Mouse (Mus musculus): ENCODE results near the gene Secisbp2. TPM values are rescaled to one million over a fixed set of nuclear protein-coding genes. Genes with fewer than 3 reads are reported as not detected.
A peak's percentile ranks its signal among the peaks of the same experiment; 100 is the strongest.

Gene Secisbp2
- 25.4 and 27.8 TPM in 2 replicates for polyA plus RNA-seq (2016; fragmentation: Nextera tagmentation; extraction: Ambion mirVana)

- Histone ChIP-seq H3K4me1 (peaks cover 24% of the 10 kb centered on the region), H3K9me3 (replicated peaks) (no peaks in the 10 kb centered on the region), H3K36me3 (peaks cover 60% of the 10 kb centered on the region), H3K4me3 (peak within 1 kb of the TSS; percentile 81), H3K27me3 (ENCODE audit: low read depth, poor library complexity, severe bottlenecking) (no peaks in the 10 kb centered on the region), H3K27ac (peak within 1 kb of the TSS; percentile 94)
- under 1% methylated on average over 69 of the region's 69 CpGs for WGBS
- peak; percentile 94 for DNase-seq (ENCODE audit: low spot score)
These were observed at the start of gene Secisbp2 for GRCm38 (mm10) chr13:51651408-51652064. Secisbp2 (plus strand) TSS chr13:51651697.

GRCm38 (mm10) chr13:51602764-51603163 is 48.7 kb upstream of the Secisbp2 start:
- peaks cover 14% of the 10 kb centered on the region for H3K4me1 ChIP-seq
- no peak for DNase-seq (ENCODE audit: low spot score)
- no peaks in the 10 kb centered on the region for H3K27me3 ChIP-seq (ENCODE audit: low read depth, poor library complexity, severe bottlenecking)
- H3K9me3 ChIP-seq (replicated peaks) = no peaks in the 10 kb centered on the region
- H3K36me3 ChIP-seq = no peaks in the 10 kb centered on the region
- 86% methylated on average over 8 of the region's 8 CpGs for WGBS
- no peak overlapping the region for H3K4me3 ChIP-seq
- H3K27ac ChIP-seq = no peak overlapping the region

- no peaks in the 10 kb centered on the region for H3K27me3 ChIP-seq (ENCODE audit: low read depth, poor library complexity, severe bottlenecking)
- peak overlapping the region; percentile 56 for H3K27ac ChIP-seq
- no peaks in the 10 kb centered on the region for H3K9me3 ChIP-seq (replicated peaks)
- DNase-seq (ENCODE audit: low spot score) = peak; percentile 65
- H3K36me3 ChIP-seq = no peaks in the 10 kb centered on the region
- H3K4me1 ChIP-seq = peaks cover 14% of the 10 kb centered on the region
- WGBS = 51% methylated on average over 16 of the region's 16 CpGs
- H3K4me3 ChIP-seq = no peak overlapping the region
These were observed 48.1 kb upstream of the Secisbp2 start for GRCm38 (mm10) chr13:51603221-51603893.

GRCm38 (mm10) chr13:51603894-51604244 is 47.6 kb upstream of the Secisbp2 start:
- H3K4me3 ChIP-seq = no peak overlapping the region
- no peaks in the 10 kb centered on the region for H3K9me3 ChIP-seq (replicated peaks)
- peaks cover 14% of the 10 kb centered on the region for H3K4me1 ChIP-seq
- H3K27ac ChIP-seq = peak overlapping the region; percentile 56; the same call in 1 of the 2 replicates
- peak; percentile 37 for DNase-seq (ENCODE audit: low spot score)
- WGBS = 47% methylated on average over 4 of the region's 4 CpGs
- H3K36me3 ChIP-seq = no peaks in the 10 kb centered on the region
- no peaks in the 10 kb centered on the region for H3K27me3 ChIP-seq (ENCODE audit: low read depth, poor library complexity, severe bottlenecking)

DNA sequence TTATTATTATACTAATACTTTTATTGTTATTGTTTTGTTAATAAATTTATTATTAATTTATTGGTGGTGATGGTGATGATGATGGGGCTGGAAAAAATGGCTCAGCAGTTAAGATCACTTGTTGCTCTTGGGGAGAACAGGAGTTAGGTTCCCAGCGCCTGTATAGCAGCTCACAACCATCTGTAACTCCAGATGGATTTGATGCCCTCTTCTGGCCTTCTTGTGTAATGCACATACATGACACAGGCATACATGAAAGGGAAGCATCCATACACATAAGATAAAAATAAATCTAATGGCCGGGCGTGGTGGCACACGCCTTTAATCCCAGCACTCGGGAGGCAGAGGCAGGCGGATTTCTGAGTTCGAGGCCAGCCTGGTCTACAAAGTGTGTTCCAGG is 42.3 kb upstream of the Secisbp2 start:
- Histone ChIP-seq H3K9me3 (replicated peaks) (no peaks in the 10 kb centered on the region), H3K36me3 (no peaks in the 10 kb centered on the region), H3K4me3 (no peak overlapping the region), H3K27ac (no peak overlapping the region), H3K4me1 (peaks cover 12% of the 10 kb centered on the region), H3K27me3 (ENCODE audit: low read depth, poor library complexity, severe bottlenecking) (no peaks in the 10 kb centered on the region)
- no peak for DNase-seq (ENCODE audit: low spot score)
- WGBS = 92% methylated on average over 7 of the region's 7 CpGs

DNA sequence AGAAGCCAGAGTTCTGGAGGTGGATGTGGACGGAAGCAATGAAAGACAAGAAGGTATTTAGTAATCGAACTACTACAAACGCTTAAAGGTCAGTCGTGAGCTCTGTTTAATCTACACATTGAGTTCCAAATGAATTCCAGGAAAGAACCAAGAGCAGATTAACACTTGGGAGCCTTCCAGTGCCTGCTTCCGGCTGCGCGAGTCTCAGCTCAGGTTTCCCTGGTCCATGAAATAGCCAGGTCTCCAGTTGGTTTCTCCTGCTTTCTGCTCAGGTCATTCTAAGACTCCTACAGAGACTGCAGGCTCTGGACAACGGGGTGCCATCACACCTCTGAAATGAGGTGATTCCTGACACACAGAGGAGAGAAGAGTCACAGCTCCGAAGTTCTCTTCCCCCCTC is 40.4 kb upstream of the Secisbp2 start:
- H3K4me1 ChIP-seq = peaks cover 19% of the 10 kb centered on the region
- no peaks in the 10 kb centered on the region for H3K27me3 ChIP-seq (ENCODE audit: low read depth, poor library complexity, severe bottlenecking)
- peak overlapping the region; percentile 71 for H3K27ac ChIP-seq
- DNase-seq (ENCODE audit: low spot score) = peak; percentile 34
- H3K36me3 ChIP-seq = no peaks in the 10 kb centered on the region
- WGBS = 21% methylated on average over 9 of the region's 9 CpGs
- 0 out of 2 replicates have a peak overlapping the region, but pooled peaks have one; percentile 31 for H3K4me3 ChIP-seq
- no peaks in the 10 kb centered on the region for H3K9me3 ChIP-seq (replicated peaks)

- H3K27me3 ChIP-seq (ENCODE audit: low read depth, poor library complexity, severe bottlenecking) = no peaks in the 10 kb centered on the region
- H3K36me3 ChIP-seq = no peaks in the 10 kb centered on the region
- 64% methylated on average over 5 of the region's 5 CpGs for WGBS
- H3K4me3 ChIP-seq = 0 out of 2 replicates have a peak overlapping the region, but pooled peaks have one; percentile 31
- H3K4me1 ChIP-seq = peaks cover 23% of the 10 kb centered on the region
- H3K27ac ChIP-seq = peak overlapping the region; percentile 71
- no peak for DNase-seq (ENCODE audit: low spot score)
- H3K9me3 ChIP-seq (replicated peaks) = no peaks in the 10 kb centered on the region
These were observed 40.0 kb upstream of the Secisbp2 start for GRCm38 (mm10) chr13:51611500-51611899.

DNA sequence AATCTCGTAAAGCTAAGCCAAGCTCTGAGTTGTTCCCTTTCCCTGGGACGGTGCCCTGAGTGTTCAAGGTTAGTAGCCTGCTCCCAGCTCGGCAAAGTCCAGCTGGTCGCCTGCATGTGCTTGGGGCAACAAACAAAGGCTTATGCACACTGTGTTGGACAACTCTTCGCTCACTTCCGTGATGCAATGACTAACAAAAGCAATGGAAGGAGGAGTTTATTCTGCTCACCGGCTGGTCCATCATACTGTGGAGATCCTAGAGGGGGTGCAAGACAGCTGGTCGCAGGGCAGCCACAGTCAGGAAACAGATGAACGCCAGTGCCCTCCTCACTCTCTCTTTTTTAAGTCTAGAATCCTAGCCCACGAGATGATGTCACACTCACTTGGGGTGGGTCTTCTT is 35.7 kb upstream of the Secisbp2 start:
- DNase-seq (ENCODE audit: low spot score) = no peak
- Histone ChIP-seq H3K27ac (no peak overlapping the region), H3K9me3 (replicated peaks) (no peaks in the 10 kb centered on the region), H3K27me3 (ENCODE audit: low read depth, poor library complexity, severe bottlenecking) (no peaks in the 10 kb centered on the region), H3K4me3 (no peak overlapping the region), H3K36me3 (no peaks in the 10 kb centered on the region), H3K4me1 (peaks cover 31% of the 10 kb centered on the region)
- 70% methylated on average over 10 of the region's 10 CpGs for WGBS

DNA sequence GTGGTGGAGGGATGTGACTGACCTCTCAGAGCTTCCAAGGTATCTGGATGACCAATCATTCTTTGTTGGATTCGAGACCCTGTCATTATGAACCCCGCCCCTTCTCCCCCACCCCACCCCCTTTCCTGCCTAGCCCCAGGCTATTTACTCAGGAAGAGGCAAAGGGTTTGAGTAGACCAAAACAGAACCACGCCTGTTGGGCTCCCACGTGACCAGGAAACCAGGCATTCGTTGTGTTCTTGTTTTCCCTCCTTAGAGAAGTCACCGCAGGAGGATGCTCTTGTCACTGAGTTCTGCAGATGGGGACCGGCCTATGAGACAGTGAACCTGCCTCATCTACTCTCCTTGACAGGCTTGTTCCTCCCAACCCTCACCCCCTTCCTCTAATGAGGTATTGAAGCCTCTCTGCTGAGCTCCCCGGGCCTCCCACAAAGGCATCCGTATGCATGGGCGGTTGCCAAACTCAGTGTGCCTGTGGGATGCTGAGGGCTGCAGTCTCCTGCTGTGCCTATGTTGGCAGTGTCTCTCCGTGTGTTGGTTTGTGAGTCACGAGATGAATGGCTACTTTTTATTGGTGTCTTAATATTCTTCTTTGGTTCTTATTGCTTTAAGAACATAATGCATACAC is 35.0 kb upstream of the Secisbp2 start:
- 19% methylated on average over 12 of the region's 12 CpGs for WGBS
- DNase-seq (ENCODE audit: low spot score) = no peak
- no peaks in the 10 kb centered on the region for H3K36me3 ChIP-seq

DNA sequence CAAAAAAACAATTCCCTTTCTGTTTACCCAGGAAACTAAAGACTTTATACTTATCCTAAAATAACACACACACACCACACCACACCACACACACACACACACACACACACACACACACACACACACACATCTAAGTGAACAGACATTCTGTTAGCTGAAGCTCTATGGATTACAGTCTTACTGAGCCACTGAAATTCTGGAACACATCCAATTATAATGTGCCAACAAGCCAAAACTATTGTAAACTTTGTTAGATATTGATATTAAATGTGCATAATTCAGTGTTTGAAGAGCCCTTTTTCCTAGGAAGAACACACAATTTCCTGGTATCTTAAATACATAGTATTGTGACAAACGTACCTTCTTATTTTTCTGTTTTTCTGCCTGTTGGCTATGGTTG is 34.2 kb upstream of the Secisbp2 start:
- Histone ChIP-seq H3K27ac (no peak overlapping the region), H3K4me3 (no peak overlapping the region), H3K4me1 (peaks cover 23% of the 10 kb centered on the region), H3K27me3 (ENCODE audit: low read depth, poor library complexity, severe bottlenecking) (no peaks in the 10 kb centered on the region), H3K9me3 (replicated peaks) (no peaks in the 10 kb centered on the region), H3K36me3 (no peaks in the 10 kb centered on the region)
- DNase-seq (ENCODE audit: low spot score) = no peak
- 78% methylated on average over 1 of the region's 1 CpGs for WGBS

More for the DNA sequence above, 35.0 kb upstream of the Secisbp2 start:
- Histone ChIP-seq H3K9me3 (replicated peaks) (no peaks in the 10 kb centered on the region), H3K4me1 (peaks cover 24% of the 10 kb centered on the region), H3K27me3 (ENCODE audit: low read depth, poor library complexity, severe bottlenecking) (no peaks in the 10 kb centered on the region), H3K4me3 (no peak overlapping the region), H3K27ac (no peak overlapping the region)

GRCm38 (mm10) chr13:51617861-51618260 is 33.6 kb upstream of the Secisbp2 start:
- Histone ChIP-seq H3K9me3 (replicated peaks) (no peaks in the 10 kb centered on the region), H3K4me3 (no peak overlapping the region), H3K4me1 (peaks cover 23% of the 10 kb centered on the region), H3K27me3 (ENCODE audit: low read depth, poor library complexity, severe bottlenecking) (no peaks in the 10 kb centered on the region), H3K27ac (no peak overlapping the region), H3K36me3 (no peaks in the 10 kb centered on the region)
- 20% methylated on average over 6 of the region's 6 CpGs for WGBS
- DNase-seq (ENCODE audit: low spot score) = peak; percentile 85

DNA sequence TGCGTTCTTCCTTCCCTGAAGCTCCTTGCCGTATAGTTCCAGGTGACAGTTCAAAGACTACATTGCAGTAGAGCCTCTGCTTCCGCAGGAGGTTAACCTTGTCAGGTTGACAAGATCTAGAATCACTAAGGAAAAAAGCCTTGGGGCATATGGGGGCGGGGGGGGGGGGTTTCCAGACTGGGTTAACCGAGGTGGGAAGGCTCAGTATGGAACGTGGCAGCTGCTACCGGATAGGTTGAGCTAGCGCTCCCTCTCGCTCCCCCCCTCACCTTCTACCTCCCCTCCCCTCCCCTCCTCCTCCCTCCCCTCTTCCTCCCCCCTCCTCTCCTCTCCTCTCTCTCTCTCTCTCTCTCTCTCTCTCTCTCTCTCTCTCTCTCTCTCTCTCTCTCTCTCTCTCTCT is 32.9 kb upstream of the Secisbp2 start:
- no peak for DNase-seq (ENCODE audit: low spot score)
- H3K9me3 ChIP-seq (replicated peaks) = no peaks in the 10 kb centered on the region
- WGBS = 33% methylated on average over 9 of the region's 9 CpGs
- H3K4me1 ChIP-seq = peaks cover 23% of the 10 kb centered on the region
- H3K27ac ChIP-seq = no peak overlapping the region
- no peak overlapping the region for H3K4me3 ChIP-seq
- H3K36me3 ChIP-seq = no peaks in the 10 kb centered on the region
- H3K27me3 ChIP-seq (ENCODE audit: low read depth, poor library complexity, severe bottlenecking) = no peaks in the 10 kb centered on the region

DNA sequence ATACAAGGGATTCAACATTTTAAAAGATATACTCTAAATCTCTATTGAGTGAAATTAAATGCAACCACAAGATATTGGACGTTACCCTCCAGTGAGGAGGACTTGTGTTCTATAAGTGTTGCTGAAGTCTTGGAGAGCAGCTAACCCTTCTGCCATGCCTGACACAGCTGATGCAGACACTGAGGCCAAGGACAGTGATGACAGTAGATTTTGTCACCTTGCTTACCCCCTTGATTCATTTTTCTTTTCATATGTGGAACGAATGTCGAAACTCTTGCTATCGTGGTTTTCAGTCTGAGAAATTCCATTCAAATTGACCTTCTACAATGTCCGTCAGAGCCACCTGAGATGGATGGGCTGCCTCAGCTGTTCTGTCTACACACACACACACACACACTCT is 28.9 kb upstream of the Secisbp2 start:
- Histone ChIP-seq H3K4me3 (no peak overlapping the region), H3K4me1 (peaks cover 10% of the 10 kb centered on the region), H3K36me3 (no peaks in the 10 kb centered on the region), H3K9me3 (replicated peaks) (no peaks in the 10 kb centered on the region), H3K27ac (no peak overlapping the region), H3K27me3 (ENCODE audit: low read depth, poor library complexity, severe bottlenecking) (no peaks in the 10 kb centered on the region)
- no peak for DNase-seq (ENCODE audit: low spot score)
- WGBS = 89% methylated on average over 5 of the region's 5 CpGs
